Mouse (Mus musculus) cerebellum, postnatal 4 days (tissue): ENCODE results near the gene Zfp740.

Source experiments
- DNase-seq, 2 experiments: peaks; one replicate each; pipeline ENCODE4 v3.0.0; 2022; ENCODE audit warnings: low spot score in 2 of 2, mixed read lengths in 1 of 2

Zfp740 gene

GRCm38 (mm10) chr15:102192271-102192812 lies 10.7 kb upstream of the Zfp740 start:
- DNase-seq, result no peak

- no peak for DNase-seq
These were observed 10.1 kb upstream of the Zfp740 start for GRCm38 (mm10) chr15:102192820-102193386.

- DNase-seq, result no peak
These were observed 9.4 kb upstream of the Zfp740 start for GRCm38 (mm10) chr15:102193652-102194051.

DNA sequence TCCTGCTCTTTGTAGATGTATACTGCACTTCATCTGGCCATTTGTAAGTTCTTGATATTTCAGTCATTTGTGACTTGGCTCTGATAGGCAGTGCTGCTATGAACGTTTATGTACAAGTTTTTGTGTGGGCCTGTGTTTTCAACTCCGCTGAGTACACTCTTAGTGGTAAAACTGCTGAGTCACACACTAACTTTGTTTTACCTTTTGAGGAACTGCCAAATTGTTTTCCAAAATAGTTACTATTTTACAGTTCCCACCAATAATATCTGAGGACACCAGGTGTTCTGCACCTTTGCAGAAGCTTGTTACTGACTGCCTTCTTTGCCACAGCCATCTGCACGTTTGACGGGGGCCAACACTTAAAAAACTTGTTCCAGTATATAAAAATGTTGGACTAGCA lies 8.6 kb upstream of the Zfp740 start:
- DNase-seq, result no peak

DNA sequence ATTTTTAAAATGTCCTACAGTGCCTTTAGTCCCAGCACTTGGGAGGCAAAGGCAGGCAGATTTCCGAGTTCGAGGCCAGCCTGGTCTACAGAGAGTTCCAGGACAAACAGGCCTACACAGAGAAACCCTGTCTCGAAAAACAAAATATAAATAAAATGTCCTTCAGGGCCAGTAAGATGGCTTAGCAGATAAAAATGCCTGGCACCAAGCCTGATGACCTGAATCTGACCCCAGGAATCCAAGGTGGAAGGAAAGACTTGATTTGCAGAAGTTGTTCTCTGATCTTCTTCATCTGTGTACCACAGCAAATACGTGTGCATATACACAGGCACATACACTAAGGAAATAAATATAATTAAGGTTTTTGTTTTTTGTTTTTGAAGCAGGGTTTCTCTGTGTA lies 7.7 kb upstream of the Zfp740 start:
- DNase-seq, result no peak

DNA sequence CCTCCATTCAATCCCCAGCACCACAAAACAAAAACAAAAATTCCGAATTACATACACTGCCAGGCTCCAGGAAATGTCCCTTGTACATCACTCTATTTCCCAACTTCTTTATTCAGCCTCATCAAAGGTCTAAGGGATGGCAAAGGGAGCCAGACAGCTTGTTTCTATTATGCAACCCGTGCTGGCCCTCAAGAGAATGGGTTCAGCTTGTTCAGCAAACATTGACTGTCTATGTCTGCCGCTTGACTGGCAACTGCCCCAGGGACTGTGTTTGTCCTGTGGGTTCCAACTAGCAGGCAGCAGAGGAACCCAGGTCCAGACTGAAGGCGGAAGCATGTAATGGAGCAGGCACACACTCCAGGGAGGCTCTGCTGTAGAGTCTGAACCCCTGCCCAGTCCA lies 4.2 kb upstream of the Zfp740 start:
- no peak for DNase-seq

- DNase-seq, result peak; percentile 36 to 71
These were observed 859 bp downstream of the Zfp740 start for GRCm38 (mm10) chr15:102203835-102204381.

DNA sequence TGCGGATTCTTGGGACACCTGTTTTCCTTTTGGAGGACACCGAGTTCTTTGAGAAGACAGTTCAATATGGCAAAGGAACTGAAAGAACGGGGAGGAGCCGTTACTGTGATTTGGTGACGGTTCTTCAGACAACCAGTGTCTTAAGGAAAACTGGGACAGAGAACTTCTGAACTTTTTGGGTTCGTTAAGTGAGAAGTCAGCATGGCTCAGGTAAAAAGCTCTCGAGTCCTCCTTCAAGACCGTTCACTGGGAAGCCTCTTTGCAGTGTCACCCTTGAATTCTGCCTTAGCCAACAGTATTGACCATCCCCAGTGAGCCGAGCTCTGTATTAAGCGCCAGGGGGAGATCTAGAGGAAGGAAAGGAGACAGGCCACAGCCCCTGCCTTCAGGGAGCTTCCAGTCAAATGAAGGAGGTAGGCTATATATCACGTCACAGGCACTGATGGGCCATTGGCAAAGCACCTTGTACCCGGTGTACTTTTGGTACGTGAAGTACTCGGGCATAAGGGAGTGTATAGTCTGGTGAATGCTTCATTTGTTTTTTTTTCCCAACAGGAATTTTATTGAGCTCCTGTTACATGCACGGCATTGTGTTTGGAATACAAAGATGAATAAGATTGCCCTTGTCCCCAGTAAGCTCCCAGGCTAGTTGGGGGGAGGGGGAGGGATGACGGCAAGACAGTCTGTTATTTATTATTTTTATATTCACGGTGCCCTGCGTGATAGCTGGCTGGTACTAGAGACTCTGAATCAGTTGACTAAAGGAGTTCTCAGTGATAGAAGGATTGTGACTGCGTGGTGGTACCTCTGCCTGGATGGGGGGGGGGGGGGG lies 1.8 kb downstream of the Zfp740 start, which contains the start of gene Csad:
Gene Csad (minus strand): TSS at position 51 of the 832 bp plus-strand sequence.
- DNase-seq, result no peak

DNA sequence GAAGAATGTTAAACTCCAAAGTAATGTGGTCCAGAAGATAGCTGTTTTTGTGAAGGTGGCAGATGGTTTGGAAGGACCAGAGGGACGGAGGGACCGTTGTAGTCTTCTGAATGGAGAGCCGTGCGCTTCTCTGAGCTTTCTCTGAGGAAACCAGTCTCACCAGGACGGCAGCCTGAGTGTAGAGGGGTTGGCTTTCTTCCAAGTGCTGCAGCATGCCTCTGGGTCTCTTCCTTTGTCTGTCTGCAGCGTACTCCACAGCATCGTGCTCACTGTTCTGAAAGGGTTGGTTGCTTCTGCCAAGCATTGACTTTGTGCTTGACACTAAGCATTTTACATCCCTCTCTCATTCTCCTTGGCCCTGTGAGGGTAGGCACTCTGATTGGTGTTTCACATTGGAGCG lies 2.7 kb downstream of the Zfp740 start:
- peak in 1 of 2 experiments; percentile 55 for DNase-seq

GRCm38 (mm10) chr15:102207351-102207750 lies 4.3 kb downstream of the Zfp740 start:
- no peak for DNase-seq

GRCm38 (mm10) chr15:102208092-102208561 lies 5.1 kb downstream of the Zfp740 start:
- DNase-seq, result no peak

GRCm38 (mm10) chr15:102209114-102209513 lies 6.1 kb downstream of the Zfp740 start:
- no peak for DNase-seq

DNA sequence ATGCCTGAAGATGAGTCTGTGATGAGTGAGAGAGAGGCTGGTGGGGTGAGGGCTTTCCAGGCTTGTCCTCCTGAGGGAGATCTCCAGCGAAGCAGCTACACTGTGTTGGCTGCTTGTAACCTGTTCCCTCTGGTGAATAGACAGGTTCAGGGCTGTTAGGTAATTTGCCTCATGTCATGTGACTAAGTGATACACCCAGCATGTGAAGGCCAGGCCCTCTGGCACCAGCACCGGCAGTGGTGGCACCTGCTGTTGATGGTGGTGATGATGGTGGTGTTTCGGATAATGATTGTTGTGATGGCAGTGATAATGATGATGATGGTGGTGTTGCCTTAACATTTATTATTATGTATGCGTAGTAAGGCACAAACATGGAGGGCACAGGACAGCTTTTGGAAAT lies 7.8 kb downstream of the Zfp740 start:
- no peak for DNase-seq

GRCm38 (mm10) chr15:102211895-102212294 lies 8.8 kb downstream of the Zfp740 start:
- DNase-seq, result no peak

DNA sequence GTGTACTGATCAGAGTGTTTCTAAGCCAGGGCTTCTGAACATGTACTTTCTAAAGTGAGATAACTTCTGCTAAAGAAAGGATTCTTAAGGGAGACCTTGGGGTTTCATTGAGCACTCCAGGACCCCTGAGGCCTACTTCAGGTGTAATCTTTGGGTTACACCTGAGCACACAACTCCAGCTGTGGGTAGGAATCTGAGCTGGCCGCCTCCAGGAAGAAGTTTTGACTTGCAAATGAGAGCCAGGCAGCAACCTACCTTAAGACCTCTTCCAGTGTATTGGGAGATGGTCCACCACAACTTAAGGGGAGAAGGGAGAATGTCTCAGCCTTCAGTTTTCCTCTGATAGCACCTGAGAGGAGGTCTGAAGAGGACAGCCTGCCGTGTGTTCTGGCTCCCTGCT lies 11.1 kb downstream of the Zfp740 start:
- DNase-seq, result no peak

DNA sequence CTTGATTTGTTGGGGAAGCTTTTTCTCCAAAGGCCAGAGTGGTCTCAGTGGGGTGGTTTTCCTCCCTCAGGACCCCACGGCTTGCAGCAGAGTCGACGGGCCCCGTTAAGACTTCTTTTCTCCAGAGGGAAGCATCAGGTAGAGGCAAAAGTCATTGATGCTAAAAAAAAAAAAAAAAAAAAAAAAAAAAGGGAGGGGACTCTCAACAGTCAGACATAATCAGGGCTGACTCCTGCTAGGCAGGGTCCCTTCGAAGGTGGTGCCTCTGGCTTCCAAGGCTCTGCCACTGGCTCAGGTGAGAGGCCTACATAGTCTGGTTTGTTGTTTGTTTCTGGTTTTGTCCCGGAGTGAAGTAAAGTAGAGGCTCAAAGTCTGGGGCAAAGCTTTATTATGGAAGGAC lies 12.6 kb downstream of the Zfp740 start:
- DNase-seq, result no peak

GRCm38 (mm10) chr15:102216459-102217228 lies 13.6 kb downstream of the Zfp740 start:
- DNase-seq, result no peak

DNA sequence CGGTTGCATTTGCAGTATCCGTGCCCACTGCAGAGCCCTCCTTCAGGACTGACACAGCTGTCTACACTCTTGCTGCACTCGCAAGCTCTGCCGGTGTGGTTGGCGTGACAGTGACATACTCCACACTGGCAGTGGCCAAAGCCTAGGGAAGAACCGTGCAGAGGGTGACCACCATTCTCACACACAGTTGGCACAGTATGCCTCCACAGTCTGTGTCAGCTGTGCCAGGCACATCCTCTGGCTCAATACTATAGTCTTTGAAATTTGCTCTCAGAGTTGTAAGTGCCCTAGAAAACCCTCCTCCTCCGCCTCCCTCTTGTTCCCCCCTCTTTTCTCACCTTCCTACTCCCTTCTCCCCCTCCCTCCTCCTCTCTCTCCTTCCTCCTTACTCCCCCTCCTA lies 14.3 kb downstream of the Zfp740 start:
- no peak for DNase-seq

- peak in 1 of 2 experiments; percentile 36 for DNase-seq
These were observed 19.3 kb downstream of the Zfp740 start for GRCm38 (mm10) chr15:102222386-102222785.

- DNase-seq, result peak; percentile 65 to 73
These were observed 21.3 kb downstream of the Zfp740 start for GRCm38 (mm10) chr15:102224186-102224991.
